Mouse (Mus musculus) embryo, embryonic 11.5 days (tissue): ENCODE results near the gene Yy1.
"Not testable (repeated sequence)": the region's sequence is repeated elsewhere in the genome, so short reads cannot be mapped to it uniquely, and the experiment has no call there.

Source experiments
- DNase-seq: peaks from one replicate; pipeline ENCODE4 v3.0.0-alpha.2; 2012; ENCODE audit warnings: low read depth, low spot score

Yy1 gene

DNA sequence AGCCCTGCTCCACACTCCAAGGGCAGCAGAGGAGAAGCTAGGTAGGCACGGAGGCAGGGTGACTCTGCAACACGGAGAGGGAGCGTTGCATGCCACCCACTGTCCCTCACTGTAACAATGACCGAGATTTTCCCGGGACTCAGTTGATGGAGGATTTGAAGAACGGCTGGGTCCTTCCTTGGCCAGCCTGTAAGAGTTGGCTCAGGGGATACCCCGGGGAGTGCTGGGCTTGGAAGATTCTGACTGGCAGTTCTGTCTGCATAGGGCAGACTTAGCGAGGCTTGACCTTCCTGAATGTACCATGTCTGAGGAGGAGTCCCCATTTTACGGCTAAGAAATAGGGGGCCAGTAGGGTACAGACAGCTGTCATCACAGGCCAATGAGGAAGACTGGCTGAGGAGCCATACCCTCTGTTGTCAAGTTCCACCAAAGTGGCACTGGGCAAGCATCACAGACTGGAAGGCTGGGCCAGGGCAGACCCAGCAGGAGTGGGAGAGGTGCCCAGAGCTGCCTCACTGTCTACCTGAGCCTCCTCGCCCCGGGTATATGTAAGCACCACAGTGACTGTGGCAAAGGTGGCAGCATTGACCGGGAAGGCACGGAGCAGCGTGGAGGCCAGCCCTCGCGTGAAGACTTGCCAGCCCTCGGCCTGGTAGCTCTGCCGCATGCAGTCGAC, 33.6 kb downstream of the Yy1 start:
- no peak for DNase-seq

DNA sequence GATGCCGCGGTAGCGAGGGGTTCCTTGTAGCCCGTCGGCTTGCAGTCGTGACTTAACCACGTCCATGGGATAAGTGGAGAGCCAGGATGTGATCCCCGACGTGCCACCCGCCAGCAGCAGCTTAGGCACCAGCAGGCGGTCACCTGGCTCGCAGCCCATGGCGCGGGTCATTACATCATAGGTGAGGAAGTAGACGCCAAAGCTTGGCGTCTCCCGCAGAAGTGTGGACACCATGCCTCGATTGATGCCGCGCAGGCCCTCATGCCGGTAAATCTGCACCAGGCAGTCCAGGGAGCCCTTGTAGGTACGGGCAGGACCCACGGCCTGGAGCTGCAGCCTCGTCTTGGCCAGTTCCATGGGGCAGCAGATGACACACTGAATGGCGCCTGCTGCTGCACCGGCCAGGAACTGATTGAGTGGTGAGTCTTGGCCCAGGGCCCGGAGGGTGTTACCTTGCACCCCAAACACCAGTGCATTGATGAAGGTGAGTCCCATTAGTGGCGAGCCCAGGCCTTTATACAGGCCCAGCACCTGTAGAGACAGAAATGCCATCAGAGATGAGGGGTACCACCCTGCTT, 34.3 kb downstream of the Yy1 start:
- DNase-seq: no peak

DNA sequence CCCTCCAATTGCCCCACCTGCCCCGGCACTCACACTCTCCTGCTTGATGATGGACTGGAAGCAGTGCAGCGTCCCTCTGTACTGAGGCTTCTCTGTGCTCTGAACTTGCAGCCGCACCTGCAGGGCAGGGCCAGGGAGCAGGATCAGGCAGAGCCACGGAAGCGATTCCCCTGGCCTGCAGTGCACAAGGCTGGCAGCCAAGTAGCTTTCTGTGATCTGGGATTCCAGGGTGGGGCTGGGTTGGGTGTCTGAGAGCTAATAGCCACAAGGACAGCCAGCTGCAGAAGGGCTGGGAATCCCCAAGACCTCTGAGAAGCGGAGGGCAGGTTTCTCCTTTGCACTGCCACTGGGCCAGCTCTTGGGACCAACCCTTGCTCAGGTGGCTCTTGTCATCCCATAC, 34.9 kb downstream of the Yy1 start:
- no peak for DNase-seq

DNA sequence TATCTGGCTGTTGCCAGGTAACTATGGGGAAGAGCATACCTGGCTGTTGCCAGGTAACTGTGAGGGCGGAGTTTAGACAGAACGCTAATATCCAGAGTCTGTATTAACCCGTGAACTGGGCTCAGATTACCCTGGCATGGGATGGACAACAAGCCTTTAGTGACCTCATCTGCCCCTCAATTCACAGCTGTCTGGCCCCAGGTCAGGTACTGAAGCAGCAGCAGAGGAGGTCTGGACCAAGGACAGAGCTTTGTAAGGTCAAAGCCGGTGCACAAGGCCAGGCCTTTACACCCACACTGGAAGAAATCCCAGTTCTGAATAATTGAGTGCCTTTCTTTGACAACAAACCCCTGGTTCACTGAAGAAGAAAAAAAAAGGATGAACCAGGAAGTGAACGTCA, 36.9 kb downstream of the Yy1 start:
- no peak for DNase-seq

DNA sequence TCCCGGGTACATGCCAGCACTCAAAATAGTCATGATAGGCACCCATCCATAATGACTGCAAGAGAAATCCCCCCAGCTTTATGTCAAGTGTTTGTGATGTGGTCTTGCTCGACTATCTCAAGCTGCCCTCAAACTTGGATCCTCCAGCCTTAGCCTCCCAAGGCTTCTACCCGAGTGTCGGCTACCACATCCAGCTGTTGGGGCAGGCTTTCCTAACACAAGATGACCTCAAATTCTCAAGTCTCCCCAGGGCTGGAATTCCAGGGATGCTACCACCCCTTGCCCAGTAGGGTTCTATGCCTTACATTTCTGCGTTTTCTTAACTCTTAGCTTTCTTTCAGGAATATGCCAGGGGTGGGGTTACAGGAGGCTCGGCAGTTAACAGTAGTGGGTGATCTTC, 37.6 kb downstream of the Yy1 start:
- DNase-seq: no peak

DNA sequence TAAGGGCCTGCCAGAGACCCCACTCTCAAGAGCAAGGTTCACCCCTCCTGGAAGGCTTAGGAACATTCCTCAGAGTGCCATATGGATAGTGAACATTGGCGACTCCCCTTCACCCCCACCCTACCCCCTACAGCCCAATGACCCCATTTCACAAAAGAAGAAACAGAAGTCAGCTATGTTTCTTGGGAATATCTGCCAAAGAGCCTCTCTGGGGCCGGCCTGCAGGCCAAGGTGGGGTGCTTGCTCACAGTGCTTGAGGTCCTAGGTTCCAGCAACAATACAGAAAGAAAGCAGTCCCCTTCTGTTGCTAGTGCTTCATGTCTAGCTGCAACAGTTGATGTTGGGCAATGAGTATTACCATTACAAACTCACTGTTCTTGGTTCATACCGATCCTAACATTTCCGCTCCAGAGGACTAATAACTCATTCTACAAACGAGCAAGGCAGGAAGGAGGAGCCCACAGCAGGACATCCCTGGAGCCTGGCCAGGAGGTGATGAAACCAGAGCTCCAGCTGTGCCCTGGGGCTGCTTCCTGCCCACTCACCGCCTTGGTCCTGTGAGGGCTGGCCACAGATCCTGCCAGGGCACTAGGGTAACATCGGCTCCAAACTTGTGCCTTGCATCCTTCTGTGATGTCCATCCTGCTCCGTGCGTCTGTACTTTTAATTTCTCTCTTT, 39.3 kb downstream of the Yy1 start:
- no peak for DNase-seq

DNA sequence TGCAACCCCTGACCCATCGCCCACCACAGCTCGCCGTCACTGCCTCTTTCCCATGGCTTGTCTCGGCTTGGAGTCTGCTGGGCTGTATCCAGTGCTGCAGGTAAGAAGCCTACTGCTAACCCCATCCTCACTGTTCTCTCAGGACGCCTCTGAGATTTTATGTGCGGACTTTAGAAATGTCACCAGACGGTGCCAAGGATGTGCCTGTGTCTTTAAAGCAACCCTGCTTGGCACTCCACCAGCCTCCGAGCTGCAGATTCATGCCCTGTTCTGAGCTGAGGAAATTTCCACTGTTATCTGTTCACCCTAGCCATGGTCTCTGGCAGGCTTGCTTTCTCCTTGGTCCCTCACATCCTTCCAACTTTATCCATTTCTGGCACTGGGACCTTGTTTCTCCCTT, 40.1 kb downstream of the Yy1 start:
- DNase-seq: no peak

DNA sequence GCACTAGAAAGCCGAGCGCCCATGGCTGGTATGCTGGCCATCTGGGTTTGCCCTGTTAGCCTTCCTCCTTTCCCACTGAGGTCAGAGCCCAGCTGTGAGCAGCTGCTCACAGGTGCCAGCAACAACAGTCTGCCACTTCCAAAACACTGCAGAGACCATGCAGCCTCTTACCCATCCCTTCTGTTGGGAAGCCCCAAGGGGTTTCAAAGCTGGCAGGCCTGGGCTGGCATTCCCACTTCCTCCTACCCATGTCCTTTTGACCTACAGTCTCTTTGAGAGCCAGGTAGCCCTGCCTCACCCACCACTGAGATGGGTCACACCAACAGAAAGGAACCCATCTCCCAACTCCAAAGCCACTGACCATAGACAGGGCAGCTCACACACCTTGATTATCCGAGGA, 40.6 kb downstream of the Yy1 start:
- DNase-seq: no peak

DNA sequence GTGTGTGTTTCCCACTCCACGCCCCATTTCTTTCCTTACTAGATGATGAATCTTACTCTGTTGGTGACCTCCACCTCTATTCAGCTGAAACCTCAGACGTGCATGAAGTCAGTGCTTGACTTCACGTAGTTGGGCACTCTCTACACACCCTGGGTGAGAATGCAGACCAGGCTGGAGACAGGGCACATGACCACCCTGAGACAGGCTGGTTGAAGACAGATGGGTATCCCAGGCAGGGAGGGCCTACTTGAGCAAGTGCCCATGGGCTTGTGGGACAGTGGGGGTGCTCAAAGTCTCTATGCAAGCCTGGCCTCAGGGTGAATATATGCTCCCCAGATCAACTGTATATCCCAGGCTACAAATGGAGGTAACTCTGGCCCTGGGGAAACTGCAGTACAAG, 41.6 kb downstream of the Yy1 start:
- DNase-seq: no peak

DNA sequence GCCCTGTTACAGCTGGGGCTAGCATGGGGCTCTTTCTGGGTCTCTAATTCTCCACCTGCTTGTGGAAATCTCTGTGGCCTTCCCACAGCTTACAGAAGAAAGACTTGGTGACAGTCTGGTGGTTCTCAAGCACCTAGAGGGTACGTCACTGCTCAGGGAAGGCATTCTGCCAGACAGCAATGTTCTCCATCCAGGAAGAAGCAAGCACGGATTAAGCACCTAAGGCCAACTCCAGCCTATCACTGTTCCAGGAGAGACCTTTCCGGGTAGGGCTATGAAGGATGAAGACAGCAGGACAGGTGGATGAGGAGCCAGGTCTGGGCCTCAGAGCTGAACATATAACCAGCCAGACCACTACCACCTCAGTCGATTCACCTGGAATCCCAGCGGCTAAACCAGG, 42.0 kb downstream of the Yy1 start:
- DNase-seq: no peak

DNA sequence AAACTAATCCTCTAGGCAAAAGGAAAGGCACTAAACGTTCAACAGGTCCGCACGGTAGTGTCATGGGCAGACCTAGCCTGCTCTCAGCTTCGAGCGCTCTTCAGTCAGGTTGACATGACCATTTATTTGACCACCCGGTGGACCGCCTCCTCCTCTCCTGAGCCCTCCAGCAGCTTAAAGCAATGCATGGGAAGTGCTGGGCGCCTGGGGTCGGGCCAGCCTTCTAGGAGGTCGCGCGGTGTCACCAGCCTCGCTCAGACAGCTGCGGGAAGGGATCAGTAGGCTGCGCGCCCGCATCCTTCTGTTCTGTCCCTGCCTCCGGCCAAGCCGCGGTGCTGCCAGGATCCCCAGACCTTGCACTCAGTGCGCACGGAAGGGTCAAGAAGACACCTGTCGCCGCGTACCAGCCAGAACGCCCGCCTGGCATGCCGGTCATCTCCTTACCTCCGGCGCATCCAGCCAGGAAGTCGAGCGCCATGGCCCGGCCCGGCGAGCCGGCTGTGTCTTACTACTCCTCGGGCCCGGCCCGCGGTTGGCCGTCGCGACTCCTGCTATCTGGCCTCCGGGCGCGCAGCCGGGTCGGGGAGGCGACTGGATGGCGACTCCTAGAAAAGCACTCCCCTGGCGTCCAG, 42.6 kb downstream of the Yy1 start:
- peak; percentile 5 for DNase-seq

DNA sequence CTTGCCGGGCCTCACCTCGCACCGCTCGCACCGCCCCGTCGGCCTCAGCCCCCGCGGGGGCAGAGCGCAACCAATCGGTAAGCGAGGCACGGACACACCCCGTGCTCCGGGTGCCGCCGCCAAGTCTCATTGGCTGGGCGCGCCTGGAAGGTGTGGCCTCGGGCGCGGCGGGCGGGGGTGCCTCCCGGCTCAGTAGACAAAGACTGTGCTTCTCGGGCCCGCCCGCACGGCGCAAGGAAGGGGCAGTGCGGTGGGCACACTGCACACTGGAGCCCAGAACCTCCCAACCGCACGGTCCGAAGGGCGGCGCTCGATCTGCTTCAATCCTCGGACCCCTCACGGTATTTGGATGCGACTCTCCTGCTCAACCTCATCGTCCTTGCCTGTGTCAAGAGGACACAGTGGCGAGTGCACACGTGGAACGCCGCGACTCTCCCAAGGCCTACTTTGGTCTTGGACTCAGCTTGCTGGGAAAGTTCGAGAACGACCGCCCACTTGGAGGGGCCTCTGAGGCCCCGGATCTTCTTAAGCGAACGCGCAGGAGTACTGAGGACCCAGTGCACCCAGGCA, 43.2 kb downstream of the Yy1 start, which contains the start of the genes Slc25a29 and Slc25a47:
TSS of gene Slc25a29 (minus strand) at position 44 of the 570 bp plus-strand sequence.
TSS of gene Slc25a47 (plus strand) at position 207 of the 570 bp plus-strand sequence.
- DNase-seq: peak; percentile 92

DNA sequence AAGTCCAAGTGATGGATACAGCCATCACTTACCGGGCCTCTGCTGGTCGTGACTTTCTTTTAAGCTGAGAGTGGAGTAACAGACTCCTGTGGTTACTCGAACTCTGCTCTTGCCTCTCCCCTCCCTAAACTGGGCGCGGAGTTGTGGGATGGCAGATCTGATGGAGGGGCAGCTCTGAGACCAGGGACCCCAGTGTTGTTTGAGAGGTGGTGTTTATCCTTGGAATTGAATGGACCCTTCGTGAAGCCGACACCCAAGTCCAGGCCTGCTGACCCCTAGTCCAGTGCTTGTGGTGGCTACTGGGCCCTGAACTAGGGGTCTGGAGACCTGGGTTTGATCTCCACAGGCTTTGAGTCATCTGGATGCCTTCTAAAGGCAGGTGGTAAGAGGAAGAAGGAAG, 43.9 kb downstream of the Yy1 start:
- DNase-seq: no peak

DNA sequence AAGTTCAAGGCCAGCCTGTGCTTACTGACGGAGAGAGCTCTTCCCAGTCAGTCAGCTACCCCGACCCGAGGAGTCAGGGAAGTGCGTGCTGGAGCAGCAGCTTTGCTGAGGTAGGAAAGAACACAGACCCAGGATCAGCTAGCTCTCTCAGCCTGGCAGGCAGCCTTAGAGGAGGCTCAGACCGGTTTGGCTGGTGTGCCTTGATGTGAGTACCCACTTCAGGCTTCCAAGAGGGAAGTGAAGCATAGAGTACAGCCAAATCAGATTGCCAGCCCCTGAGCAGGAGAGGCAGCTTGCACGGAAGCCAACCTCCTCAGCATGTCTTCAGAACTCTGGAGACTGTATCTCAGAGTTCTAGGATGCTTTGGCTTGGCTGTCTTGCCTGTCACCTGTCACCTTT, 48.4 kb downstream of the Yy1 start:
- DNase-seq: no peak

DNA sequence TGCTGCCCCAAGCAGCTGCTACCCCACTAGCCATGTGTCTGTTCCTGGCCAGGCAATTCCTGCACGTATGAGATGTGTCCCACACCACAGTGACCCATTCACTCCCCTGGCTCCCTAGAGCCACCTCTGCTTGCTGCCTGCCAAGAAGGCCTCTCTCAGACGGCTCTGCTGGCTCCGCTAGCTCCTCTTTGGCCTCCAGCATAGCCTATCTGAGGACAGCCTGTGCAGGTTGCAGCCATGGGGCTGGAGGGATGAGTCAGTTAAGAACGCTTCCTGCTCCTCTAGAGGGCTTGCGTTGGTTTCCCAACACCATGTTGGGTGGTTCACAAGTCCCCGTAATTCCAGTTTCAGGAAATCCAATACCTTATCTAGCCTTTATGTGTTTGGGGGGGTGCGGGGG, 49.9 kb downstream of the Yy1 start:
- DNase-seq: no peak

DNA sequence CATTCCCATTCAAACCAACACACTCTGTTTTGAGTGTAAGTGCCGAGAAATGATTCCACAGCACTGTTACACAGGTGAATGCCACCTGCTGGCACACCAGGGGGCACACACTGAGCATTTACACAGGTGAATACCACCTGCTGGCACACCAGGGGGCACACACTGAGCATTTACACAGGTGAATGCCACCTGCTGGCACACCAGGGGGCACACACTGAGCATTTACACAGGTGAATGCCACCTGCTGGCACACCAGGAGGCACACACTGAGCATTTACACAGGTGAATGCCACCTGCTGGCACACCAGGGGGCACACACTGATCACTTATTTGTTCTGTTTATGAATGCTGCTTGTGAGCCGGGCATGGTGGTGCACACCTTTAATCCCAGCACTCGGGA, 55.3 kb downstream of the Yy1 start:
- DNase-seq: not testable (repeated sequence)

DNA sequence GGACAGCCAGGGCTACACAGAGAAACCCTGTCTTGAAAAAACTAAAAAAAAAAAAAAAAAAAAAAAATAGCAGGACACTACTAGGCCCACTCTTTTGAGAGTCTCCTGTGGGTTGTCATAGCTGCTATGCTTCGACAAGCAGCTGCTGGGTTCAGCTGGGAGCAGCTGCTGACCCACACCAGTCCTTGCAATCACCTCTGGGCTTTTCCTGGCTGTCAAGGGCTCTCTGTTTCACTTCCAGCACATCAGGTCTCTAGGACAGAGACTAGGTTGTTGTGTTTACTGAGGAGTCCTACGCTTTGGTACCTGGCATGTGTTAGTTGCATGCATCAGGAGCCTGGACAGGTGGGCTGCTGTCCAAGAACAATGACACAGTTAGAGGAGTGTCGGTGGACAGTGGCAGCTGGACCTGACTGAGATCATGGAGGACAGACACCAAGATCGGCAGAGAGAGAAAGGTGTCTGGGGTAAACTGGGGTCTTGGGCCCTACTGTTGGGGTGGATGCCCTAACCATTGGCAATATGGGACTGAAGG, 56.8 kb downstream of the Yy1 start:
- DNase-seq: no peak

DNA sequence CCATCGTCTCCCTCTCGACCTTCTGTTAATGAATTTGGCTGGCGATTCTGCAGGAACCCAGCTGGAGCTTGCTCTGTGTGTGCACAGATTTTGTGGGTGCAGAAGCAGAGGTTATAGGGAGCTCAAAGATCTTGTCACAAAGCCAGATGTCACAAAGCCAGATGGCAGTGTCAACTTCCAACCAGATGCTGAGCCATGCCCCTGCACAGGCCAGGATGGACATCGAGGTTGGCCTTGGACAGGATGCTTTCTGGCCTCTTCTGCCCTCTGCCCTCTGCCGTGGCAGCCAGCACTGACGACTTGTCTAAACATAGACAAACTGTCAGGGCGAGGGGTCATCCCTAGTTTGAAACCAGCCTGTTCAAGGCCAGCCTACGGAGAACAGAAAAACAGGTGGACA, 57.4 kb downstream of the Yy1 start:
- no peak for DNase-seq

DNA sequence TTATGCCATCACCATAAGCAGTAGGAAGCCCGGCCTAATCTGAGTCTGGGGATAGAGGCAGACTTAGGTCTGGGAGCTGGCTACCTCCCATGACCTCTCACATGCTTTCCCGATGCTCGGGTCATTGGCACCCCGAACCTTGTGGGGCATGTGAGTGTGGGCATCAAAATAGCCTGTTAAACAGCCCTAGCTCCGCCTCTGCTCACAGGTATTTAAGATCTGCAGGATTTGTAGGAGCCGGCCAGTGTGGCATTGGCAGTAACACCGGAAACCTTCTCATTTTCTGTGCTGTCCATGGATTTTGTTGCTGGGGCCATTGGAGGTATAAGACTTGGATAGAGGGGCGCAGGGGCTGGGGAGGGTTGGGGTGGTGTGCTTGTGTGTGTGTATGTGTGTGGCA, 58.1 kb downstream of the Yy1 start:
- no peak for DNase-seq

DNA sequence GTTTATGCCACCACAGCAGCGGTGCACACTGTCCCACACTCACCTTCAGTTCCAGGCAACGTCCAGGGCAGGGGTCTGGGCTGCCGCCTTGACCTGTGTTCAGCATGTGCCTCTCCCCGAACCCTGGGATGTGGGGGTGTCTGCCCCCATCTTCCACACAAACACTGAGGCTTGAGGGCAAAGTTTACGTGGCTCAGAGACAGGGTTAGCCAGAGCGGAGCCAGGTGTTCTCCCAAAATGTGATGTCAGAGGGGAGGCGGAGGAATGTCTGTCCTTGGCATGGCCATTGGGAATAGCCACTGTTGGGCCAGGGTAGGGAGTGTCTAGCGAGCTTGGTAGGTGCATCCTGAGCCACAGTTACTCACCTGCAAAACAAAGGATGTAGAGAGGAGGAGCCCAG, 60.0 kb downstream of the Yy1 start:
- DNase-seq: no peak

DNA sequence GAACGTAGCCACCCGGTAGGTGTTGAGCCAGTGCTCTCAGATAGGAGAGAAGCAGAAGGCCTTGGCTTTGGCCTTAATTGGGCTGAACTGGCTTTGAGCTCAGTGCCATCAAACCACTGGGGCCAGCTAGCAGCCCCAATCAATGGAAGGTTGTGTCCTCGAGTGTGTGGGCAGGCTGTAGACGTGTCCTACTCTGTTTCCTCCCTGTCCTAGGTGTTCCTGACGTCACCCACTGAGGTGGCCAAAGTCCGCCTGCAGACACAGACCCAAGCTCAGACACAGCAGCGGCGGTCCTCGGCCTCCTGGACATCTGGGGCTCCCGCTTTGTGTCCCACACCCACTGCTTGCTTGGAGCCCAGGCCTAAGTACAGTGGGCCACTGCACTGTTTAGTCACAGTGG, 62.3 kb downstream of the Yy1 start:
- DNase-seq: no peak

DNA sequence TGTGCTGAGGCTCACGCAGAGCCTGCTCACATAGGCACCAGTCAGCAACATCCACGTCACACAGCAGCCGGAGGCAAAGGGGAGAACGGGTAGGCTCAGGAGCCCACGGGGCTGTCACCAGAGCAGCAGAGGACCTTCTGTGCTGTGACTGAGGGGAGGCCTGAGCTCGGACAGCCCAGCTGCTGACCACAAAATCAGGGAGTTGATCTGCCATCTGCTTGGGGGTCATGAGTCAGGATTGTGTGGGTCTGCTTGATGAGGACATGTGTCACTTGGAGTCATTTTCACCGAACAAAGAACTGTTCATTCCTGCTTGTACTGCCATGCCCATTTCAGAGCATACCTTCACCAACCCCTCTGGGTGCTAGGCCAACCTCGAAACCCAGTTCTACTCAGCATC, 63.4 kb downstream of the Yy1 start:
- no peak for DNase-seq
